Mouse (Mus musculus): ENCODE data around the gene Tbc1d9b. TPM values are rescaled to one million over a fixed set of nuclear protein-coding genes. Genes with fewer than 3 reads are reported as not detected.

Gene Tbc1d9b
- 10.8 and 12.4 TPM in 2 replicates for polyA plus RNA-seq (2012; rRNA removed)

DNA sequence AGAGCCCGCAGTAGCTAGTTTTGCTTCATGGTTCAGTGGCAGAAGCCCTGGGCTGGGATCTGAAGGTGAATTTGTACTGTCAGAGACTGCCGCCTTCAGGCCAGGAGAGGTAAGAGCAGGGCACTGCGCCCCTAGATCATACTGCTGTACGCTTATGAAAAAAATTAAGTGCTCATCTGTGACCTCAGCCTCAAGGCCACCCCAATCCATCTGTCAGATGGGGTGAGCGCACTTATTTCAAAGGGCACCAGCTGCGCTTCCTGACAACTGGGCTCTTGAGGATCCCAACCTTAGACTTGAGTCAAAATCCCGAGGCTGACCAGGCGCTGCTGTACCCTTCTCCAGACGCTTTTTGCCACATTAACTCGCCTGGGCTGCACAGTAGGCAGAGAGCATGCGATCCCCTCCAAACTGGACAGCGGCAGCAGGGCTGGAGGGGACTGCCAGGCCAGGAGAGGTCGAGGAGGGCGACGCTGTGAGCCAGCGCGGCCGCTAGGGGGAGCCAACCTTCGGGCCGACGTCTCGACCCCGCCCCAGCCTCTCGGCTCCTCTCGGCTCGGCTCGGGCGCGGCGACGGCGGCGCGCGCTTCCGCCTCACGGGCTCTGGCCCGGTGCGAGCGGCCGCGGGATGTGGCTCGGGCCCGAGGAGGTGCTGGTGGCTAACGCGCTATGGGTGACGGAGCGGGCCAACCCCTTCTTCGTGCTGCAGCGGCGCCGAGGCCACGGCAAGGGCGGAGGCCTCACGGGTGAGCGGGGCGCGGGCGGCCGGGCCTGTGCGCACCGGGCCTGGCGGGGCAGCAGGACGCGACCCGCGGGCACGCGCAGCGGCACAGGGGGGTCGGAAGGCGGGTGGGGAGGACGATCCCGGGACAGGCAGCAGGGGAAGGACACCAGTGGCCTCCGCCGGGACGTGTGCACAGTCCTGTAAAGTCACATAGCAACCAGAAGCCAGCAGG, at the start of gene Tbc1d9b:
Tbc1d9b (plus strand) TSS at position 586 of the 956 bp plus-strand sequence.

DNA sequence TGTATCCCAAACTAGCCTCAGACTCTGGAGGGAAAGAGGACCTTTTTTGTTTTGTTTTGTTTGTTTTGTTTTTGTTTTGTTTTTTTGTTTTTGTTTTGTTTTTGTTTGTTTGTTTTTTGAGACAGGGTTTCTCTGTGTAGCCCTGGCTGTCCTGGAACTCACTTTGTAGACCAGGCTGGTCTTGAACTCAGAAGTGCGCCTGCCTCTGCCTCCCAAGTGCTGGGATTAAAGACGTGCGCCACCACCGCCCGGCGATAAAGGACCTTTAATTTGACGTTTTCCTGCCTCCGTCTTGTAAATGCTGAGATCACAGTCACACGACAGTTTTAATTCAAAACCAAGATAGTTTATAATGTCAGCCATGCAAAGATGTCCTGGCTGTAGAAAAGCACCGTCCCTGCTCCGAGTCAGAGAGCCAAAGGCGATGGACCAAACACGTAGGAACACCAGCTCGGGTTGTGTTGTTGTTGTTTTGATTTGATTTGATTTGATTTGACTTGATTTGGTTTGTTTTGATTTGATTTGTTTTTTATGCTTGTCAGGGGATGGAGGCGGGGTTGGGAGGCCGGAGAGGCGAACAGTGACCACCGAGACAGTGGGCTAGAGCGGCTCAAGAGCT, 43.0 kb downstream of the Tbc1d9b start, which contains the start of gene Mrnip:
Mrnip (plus strand) TSS at position 334 of the 619 bp plus-strand sequence.

DNA sequence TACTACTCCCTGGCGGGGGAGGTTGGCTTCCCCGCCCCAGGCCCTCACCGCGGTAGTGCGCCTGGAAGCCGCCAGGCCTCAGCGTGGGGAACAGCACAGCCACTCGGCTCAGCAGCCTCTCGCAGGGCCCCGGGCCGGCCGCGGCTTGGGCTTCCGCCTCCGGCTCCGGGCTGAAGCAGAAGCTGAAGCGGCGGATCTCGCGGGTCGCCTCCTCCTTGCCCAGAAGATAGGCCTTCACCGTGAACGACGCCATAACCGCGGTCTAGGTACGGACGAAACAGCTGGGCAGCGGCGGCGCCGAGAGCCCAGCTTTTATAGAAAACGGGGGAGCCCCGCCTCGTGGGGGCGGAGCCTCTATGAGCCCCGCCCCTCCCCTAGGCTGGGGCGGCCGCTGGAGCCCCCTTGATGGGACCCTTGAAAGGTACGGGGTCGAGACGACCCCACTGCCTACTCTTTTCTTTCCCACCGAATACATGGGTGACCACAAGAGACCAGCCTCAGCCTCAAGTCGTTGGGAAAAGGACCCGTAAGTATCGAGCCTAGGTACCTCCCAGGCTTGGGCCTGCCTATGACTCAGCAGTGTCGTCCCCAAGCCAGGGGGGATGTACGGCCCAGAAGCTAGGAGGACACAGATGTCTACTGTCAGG, 79.4 kb downstream of the Tbc1d9b start, which contains the start of the genes Sqstm1 and Mgat4b:
Sqstm1 (minus strand) TSS at position 323 of the 647 bp plus-strand sequence.
Mgat4b (plus strand) TSS at position 386 of the 647 bp plus-strand sequence.

Other genes with a start within 250 kb of the Tbc1d9b start
- gene Rasgef1c, start 229.6 kb upstream of the Tbc1d9b start, polyA plus RNA-seq (2012; rRNA removed) = 0.02 TPM in 1 of 2 replicates, not detected in the other
- 35.9 and 36.9 TPM in 2 replicates for gene Rnf130, start 106.0 kb upstream of the Tbc1d9b start, polyA plus RNA-seq (2012; rRNA removed)
- 5.2 and 5.5 TPM in 2 replicates for gene Mrnip, start 43.0 kb downstream of the Tbc1d9b start, polyA plus RNA-seq (2012; rRNA removed)
- gene Sqstm1, start 79.4 kb downstream of the Tbc1d9b start, polyA plus RNA-seq (2012; rRNA removed) = 72.2 and 84.8 TPM in 2 replicates
- gene Mgat4b, start 79.5 kb downstream of the Tbc1d9b start, polyA plus RNA-seq (2012; rRNA removed) = 12.1 and 13.6 TPM in 2 replicates
- gene Ltc4s, start 107.2 kb downstream of the Tbc1d9b start, polyA plus RNA-seq (2012; rRNA removed) = 0.77 and 0.83 TPM in 2 replicates
- gene Maml1, start 160.9 kb downstream of the Tbc1d9b start, polyA plus RNA-seq (2012; rRNA removed) = 3.8 and 4.6 TPM in 2 replicates
- gene Canx, start 194.3 kb downstream of the Tbc1d9b start, polyA plus RNA-seq (2012; rRNA removed) = 93.6 and 103 TPM in 2 replicates
- 0.16 and 0.18 TPM in 2 replicates for gene Cby3, start 223.1 kb downstream of the Tbc1d9b start, polyA plus RNA-seq (2012; rRNA removed)
- 141 and 147 TPM in 2 replicates for gene Hnrnph1, start 245.6 kb downstream of the Tbc1d9b start, polyA plus RNA-seq (2012; rRNA removed)